Mouse (Mus musculus) stomach, embryonic 14.5 days (tissue): ENCODE data around the gene Rhobtb3. TPM values are rescaled to one million over a fixed set of nuclear protein-coding genes. Genes with fewer than 3 reads are reported as not detected.
"Not testable (repeated sequence)": the region's sequence is repeated elsewhere in the genome, so short reads cannot be mapped to it uniquely, and the experiment has no call there.

Source experiments
- ATAC-seq: fragments of 200-750 bp; cut with Nextera tagmentation; 2 replicates; pipeline ENCODE4 v1.8.0; 2017; ENCODE audit warnings: low read depth, moderate TSS enrichment; ENCODE audit not compliant: insufficient number of reproducible peaks, insufficient read depth, low FRiP score
- H3K27ac ChIP-seq: fragments of 300-500 bp; sonication (generic); 2 replicates; pipeline ENCODE4 v1.5.1; 2014; ENCODE audit warnings: mild to moderate bottlenecking, low read length, moderate library complexity, mixed read lengths
- H3K27me3 ChIP-seq: fragments of 300-500 bp; sonication (generic); 2 replicates; pipeline ENCODE4 v1.6.1; 2014; ENCODE audit warnings: low read length, control low read depth, mixed read lengths; ENCODE audit not compliant: control insufficient read depth, insufficient read depth
- H3K36me3 ChIP-seq: fragments of 300-500 bp; sonication (generic); 2 replicates; pipeline ENCODE4 v1.6.1; 2014; ENCODE audit warnings: mild to moderate bottlenecking, control low read depth, low read length, moderate library complexity, mixed read lengths; ENCODE audit not compliant: control insufficient read depth, insufficient read depth
- H3K4me1 ChIP-seq: fragments of 300-500 bp; sonication (generic); 2 replicates; pipeline ENCODE4 v1.6.1; 2014; ENCODE audit warnings: low read length, control low read depth, mixed read lengths; ENCODE audit not compliant: control insufficient read depth, insufficient read depth
- H3K4me2 ChIP-seq: fragments of 300-500 bp; sonication (generic); replicated peaks from 2 replicates; pipeline ENCODE4 v1.6.1; 2014; ENCODE audit warnings: low read depth, low read length, control low read depth
- H3K4me3 ChIP-seq: fragments of 300-500 bp; sonication (generic); 2 replicates; pipeline ENCODE4 v1.5.1; 2014; ENCODE audit warnings: low read depth, low read length, control low read depth
- H3K9ac ChIP-seq: fragments of 300-500 bp; sonication (generic); replicated peaks from 2 replicates; pipeline ENCODE4 v1.6.1; 2014; ENCODE audit warnings: low read depth, mild to moderate bottlenecking, control low read depth, low read length, moderate library complexity, mixed read lengths
- H3K9me3 ChIP-seq: fragments of 300-500 bp; sonication (generic); 2 replicates; pipeline ENCODE4 v1.6.1; 2016; ENCODE audit warnings: low read depth, low read length, control low read depth; ENCODE audit not compliant: control insufficient read depth
- WGBS: fragments of 180-500 bp; shearing (Covaris S2); extraction: QIAGEN DNeasy Blood & Tissue Kit; methylation state at CpG from one replicate; pipeline ENCODE4 v1.1.7; 2014; 5-methylcytosine and 5-hydroxymethylcytosine counted together
- polyA plus RNA-seq: library from polyadenylated mRNA; unstranded; fragments of >200 nt; fragmentation: Nextera tagmentation; extraction: Ambion mirVana; gene quantifications from 2 replicates; pipeline ENCODE4 v1.2.1, GENCODE M21; 2014

Gene Rhobtb3
- polyA plus RNA-seq, 1 experiment from 2014 or later: 48.6 TPM

- no peak for ATAC-seq
- no peaks in the 10 kb centered on the region for H3K4me1 ChIP-seq
- 81% methylated on average over 5 of the region's 5 CpGs for WGBS
Measured at GRCm38 (mm10) chr13:75904660-75905059, 39.1 kb downstream of the Rhobtb3 start.

GRCm38 (mm10) chr13:75900928-75901327 lies 42.8 kb downstream of the Rhobtb3 start:
- not testable (repeated sequence) for H3K27ac ChIP-seq, H3K9ac ChIP-seq, ATAC-seq, H3K4me2 ChIP-seq, H3K4me1 ChIP-seq, H3K36me3 ChIP-seq, H3K9me3 ChIP-seq, H3K27me3 ChIP-seq, H3K4me3 ChIP-seq
- 96% methylated on average over 1 of the region's 1 CpGs for WGBS

More at GRCm38 (mm10) chr13:75904660-75905059, 39.1 kb downstream of the Rhobtb3 start:
- no peak overlapping the region for H3K27ac ChIP-seq
- no peak overlapping the region for H3K9ac ChIP-seq
- no peak overlapping the region for H3K4me2 ChIP-seq
- no peaks in the 10 kb centered on the region for H3K27me3 ChIP-seq
- H3K36me3 ChIP-seq: peaks cover 8% of the 10 kb centered on the region; the same call in 1 of the 2 replicates
- no peaks in the 10 kb centered on the region for H3K9me3 ChIP-seq
- no peak overlapping the region for H3K4me3 ChIP-seq

DNA sequence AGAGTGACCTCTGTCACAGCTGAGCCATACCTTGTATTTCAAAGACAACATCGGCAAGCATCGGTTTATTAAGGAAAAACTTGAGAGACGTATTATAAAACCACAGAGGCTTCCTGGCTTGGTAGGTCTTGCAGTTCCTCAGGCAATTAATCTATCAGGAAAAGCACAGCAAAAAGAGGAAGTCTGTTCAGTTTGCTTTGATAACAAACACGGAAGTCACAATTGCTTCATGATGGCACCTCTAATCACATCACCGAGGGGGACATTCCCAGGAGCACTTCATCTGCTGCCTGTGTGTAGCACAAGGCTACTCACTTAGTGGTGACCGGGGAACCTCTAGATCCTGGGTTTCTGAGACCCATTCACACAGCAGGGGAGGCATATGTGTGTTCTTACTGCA lies 50.8 kb downstream of the Rhobtb3 start:
- WGBS: 83% methylated on average over 6 of the region's 6 CpGs
- Histone ChIP-seq H3K9ac (no peak overlapping the region), H3K4me2 (no peak overlapping the region), H3K4me1 (no peaks in the 10 kb centered on the region), H3K36me3 (peaks cover 15% of the 10 kb centered on the region), H3K27me3 (no peaks in the 10 kb centered on the region), H3K27ac (no peak overlapping the region), H3K4me3 (no peak overlapping the region), H3K9me3 (no peaks in the 10 kb centered on the region)
- no peak for ATAC-seq

GRCm38 (mm10) chr13:75892291-75892690 lies 51.4 kb downstream of the Rhobtb3 start:
- Histone ChIP-seq H3K9me3 (no peaks in the 10 kb centered on the region), H3K4me1 (no peaks in the 10 kb centered on the region), H3K27ac (no peak overlapping the region), H3K4me3 (no peak overlapping the region), H3K36me3 (peaks cover 15% of the 10 kb centered on the region), H3K27me3 (no peaks in the 10 kb centered on the region), H3K9ac (no peak overlapping the region), H3K4me2 (no peak overlapping the region)
- WGBS: 87% methylated on average over 3 of the region's 3 CpGs
- no peak for ATAC-seq

GRCm38 (mm10) chr13:75891868-75892267 lies 51.9 kb downstream of the Rhobtb3 start:
- Histone ChIP-seq H3K9me3 (no peaks in the 10 kb centered on the region), H3K27me3 (no peaks in the 10 kb centered on the region), H3K4me3 (no peak overlapping the region), H3K4me1 (no peaks in the 10 kb centered on the region), H3K27ac (no peak overlapping the region), H3K9ac (no peak overlapping the region), H3K36me3 (peaks cover 15% of the 10 kb centered on the region), H3K4me2 (no peak overlapping the region)
- no peak for ATAC-seq
- 90% methylated on average over 4 of the region's 4 CpGs for WGBS

DNA sequence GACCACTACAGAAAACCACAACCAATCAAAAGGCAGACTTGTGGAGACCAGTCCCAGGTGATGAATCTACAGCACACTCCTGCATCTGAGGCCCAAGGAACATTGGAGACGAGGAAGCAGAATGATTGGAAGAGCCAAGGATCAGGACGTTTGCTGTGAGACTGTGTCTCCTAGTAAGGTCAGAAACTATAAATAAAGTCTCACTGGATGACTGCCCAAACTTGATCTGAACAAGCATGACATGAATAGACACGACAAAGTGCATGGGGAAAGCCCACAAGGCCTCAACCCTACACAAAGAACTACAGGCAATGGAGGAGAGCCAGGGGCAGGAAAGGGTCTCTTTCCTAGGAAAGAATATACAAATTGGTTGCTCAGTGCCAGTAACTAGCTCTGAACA lies 59.9 kb downstream of the Rhobtb3 start:
- Histone ChIP-seq H3K27ac (no peak overlapping the region), H3K9me3 (no peaks in the 10 kb centered on the region), H3K4me2 (no peak overlapping the region), H3K27me3 (no peaks in the 10 kb centered on the region), H3K4me1 (no peaks in the 10 kb centered on the region), H3K9ac (no peak overlapping the region), H3K4me3 (no peak overlapping the region), H3K36me3 (peaks cover 7% of the 10 kb centered on the region)
- no peak for ATAC-seq
- 65% methylated on average over 3 of the region's 3 CpGs for WGBS

DNA sequence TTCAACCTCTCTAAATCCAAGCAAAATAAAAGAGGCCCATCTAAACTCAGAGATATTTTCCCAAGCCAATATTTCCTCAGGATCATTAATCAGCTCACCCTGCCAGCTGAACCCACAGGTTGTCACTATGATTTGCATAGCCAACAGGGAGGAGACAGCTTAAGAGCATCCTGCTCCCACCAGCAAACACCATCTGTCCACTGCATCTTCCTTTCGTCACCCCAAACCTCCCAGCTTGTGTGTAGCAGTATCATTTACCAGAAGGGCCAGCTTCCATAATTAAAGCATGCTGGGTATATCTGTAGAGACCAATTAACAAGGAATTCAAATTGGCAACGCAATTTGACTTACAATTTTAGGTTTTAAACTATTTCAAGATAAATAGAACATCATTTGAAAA lies 63.2 kb downstream of the Rhobtb3 start:
- H3K4me2 ChIP-seq: no peak overlapping the region
- H3K9me3 ChIP-seq: no peaks in the 10 kb centered on the region
- no peaks in the 10 kb centered on the region for H3K4me1 ChIP-seq
- no peak overlapping the region for H3K9ac ChIP-seq
- no peak overlapping the region for H3K27ac ChIP-seq
- ATAC-seq: no peak
- H3K36me3 ChIP-seq: peaks cover 10% of the 10 kb centered on the region
- no peaks in the 10 kb centered on the region for H3K27me3 ChIP-seq
- WGBS: 88% methylated on average over 2 of the region's 2 CpGs
- no peak overlapping the region for H3K4me3 ChIP-seq

DNA sequence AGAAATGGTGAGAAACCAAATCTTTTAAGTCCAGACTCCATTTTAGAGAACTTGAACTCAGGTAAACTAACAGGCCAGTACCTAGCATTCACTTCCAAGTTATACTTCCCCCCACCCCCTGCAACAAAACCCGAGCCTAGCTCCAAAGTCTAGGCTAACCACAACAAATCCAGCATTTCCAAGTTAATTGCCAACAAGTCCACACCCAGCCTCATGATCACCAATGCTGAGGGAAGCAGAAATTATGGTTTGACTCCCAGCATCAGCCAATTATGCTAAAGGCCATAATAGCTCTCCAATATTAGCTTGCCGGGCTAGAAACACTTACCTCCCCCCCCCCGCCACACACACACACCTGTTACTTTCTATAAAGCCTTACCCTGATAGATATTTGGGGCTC lies 64.0 kb downstream of the Rhobtb3 start:
- Histone ChIP-seq H3K27me3 (no peaks in the 10 kb centered on the region), H3K27ac (no peak overlapping the region), H3K4me3 (no peak overlapping the region), H3K9me3 (no peaks in the 10 kb centered on the region), H3K4me1 (no peaks in the 10 kb centered on the region), H3K4me2 (no peak overlapping the region), H3K9ac (no peak overlapping the region), H3K36me3 (peaks cover 12% of the 10 kb centered on the region)
- ATAC-seq: no peak
- 89% methylated on average over 3 of the region's 3 CpGs for WGBS

DNA sequence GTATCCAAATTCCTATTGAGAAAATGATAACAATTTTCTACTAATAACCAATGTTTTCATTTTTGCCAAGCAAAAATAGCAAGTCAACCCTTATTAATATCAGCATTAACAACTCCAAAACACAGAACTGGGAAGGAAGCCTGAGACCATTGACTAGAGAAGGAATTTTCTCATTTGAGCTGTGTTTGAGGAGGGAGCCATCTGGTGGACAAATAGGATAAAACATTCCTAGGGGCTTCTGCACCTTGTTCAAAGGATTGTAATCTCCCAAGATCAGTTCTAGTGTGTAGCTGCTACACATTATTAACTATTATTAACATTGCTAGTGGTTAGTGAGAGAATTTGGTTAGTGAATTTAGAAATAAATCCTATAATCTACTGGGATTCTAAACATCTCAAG lies 65.8 kb downstream of the Rhobtb3 start:
- no peak overlapping the region for H3K4me2 ChIP-seq
- H3K36me3 ChIP-seq: peaks cover 22% of the 10 kb centered on the region
- H3K9me3 ChIP-seq: no peaks in the 10 kb centered on the region
- H3K4me1 ChIP-seq: no peaks in the 10 kb centered on the region
- no peaks in the 10 kb centered on the region for H3K27me3 ChIP-seq
- no peak overlapping the region for H3K27ac ChIP-seq
- no peak overlapping the region for H3K4me3 ChIP-seq
- no peak for ATAC-seq
- H3K9ac ChIP-seq: no peak overlapping the region
